Mouse (Mus musculus) v-Abl transformed pro-B cells (cell line): ENCODE measurements around the gene Asb4.

ENCODE experiments used
- in situ Hi-C, 2 experiments: fragments of 400-800 bp; cut with MboI; formaldehyde crosslinking; loops; one replicate each; pipeline ENCODE4 v1.15.1; 2025; ENCODE audit not compliant: unreplicated experiment in 2 of 2

Gene Asb4

GRCm38 (mm10) chr6:5387396-5387795 is 4.2 kb downstream of the Asb4 start:
- in situ Hi-C loops: loop anchor here (5.0 to 25.0 kb wide), 5 partner anchors 143 to 1300 kb away; partner anchors contain the start of gene Bet1 (in 2 of the 2)

- in situ Hi-C loops: loop anchor here (25.0 kb wide), 1 partner anchor 1303 kb away; the partner anchor contains the start of gene Bet1 (in 2 of the 2)
Observed at GRCm38 (mm10) chr6:5390298-5390697, 7.1 kb downstream of the Asb4 start.

DNA sequence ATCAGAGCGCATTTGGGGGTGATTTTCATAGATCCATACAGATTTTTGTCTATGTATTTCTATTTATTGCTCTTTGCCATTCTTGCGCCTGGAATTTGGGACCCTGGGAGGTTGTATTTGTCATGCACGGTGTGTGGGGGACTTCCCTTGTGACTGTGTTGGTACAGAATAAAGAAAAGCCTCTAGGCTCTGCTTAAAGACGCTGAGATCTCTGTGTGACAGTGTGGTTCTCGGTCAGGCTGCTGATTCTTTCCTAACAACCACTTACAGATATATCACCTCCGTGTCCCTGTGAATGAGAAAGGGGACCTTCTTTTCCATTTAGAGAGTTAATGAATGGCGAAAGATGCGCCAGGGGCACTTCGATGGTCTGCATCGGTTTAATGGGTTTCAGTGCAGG is 7.8 kb downstream of the Asb4 start:
- in situ Hi-C loops: loop anchor here (25.0 kb wide), 1 partner anchor 1304 kb away; the partner anchor contains the start of gene Bet1 (in 2 of the 2)

GRCm38 (mm10) chr6:5394971-5395370 is 11.8 kb downstream of the Asb4 start:
- in situ Hi-C loops: loop anchor here (5.0 to 25.0 kb wide), 3 partner anchors 1308 to 1883 kb away; partner anchors contain the start of gene Bet1 (in 2 of the 2)

GRCm38 (mm10) chr6:5396797-5397196 is 13.6 kb downstream of the Asb4 start:
- in situ Hi-C loops: loop anchor here (5.0 to 25.0 kb wide), 3 partner anchors 1309 to 1884 kb away; partner anchors contain the start of gene Bet1 (in 2 of the 2)

GRCm38 (mm10) chr6:5401394-5401793 is 18.2 kb downstream of the Asb4 start:
- in situ Hi-C loops: no loop called here

- in situ Hi-C loops: no loop called here
Observed at GRCm38 (mm10) chr6:5403095-5403815, 20.1 kb downstream of the Asb4 start.

DNA sequence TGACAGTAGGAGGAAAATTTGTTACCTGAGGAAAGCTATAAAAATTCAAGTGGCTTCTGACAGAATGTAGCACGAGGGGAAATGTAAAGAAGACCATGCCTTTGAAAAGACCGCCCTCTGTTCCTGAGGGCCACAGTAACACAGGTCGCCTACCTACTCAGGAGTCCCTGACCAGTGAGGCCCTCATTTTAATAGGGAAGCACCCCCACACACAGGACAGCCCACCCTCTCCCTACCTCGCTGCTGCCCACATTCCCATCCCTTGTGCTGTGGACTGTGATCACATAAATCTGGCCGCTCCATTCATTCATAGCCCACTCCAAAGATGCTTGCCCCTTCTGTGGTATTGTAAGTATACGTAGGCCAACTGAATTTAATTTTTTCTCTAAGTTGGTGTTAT is 20.8 kb downstream of the Asb4 start:
- in situ Hi-C loops: no loop called here

DNA sequence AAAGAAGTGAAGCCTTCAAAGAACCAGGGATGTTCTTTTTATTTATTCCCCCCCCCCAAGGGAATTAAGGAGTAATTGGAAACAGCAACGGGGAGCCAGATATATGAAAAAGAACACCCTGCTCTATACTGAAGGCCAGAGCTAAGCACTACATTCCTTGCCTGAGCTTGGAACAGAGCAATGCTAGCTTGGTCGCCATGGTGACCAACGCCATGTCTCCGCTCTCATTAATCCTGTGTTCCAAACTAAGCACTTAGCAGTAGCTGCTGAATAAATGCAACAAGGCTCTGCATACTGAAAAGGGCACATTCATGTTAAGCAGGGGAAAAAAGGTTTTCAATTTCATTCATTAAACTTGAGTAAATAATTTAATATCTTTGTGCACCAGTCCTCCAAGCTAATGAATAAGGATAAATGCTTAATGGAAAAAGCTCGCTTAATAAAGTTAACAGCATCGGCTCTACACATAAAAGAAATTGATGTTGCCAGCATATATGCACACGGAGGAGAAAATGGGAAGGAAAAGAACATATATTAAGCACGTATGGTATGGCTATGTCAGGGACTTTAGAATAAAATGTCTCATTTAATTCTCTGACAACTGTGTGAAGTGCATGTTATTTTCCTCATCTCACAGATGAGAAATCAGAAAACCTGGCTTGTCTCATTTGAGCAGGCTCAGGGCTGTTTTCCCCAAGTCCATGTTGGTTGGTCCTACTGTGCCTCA is 25.4 kb downstream of the Asb4 start:
- in situ Hi-C loops: no loop called here

GRCm38 (mm10) chr6:5409676-5410075 is 26.5 kb downstream of the Asb4 start:
- in situ Hi-C loops: loop anchor here (5.0 to 10.0 kb wide), 2 partner anchors 178 to 185 kb away; no protein-coding TSS in a partner anchor

DNA sequence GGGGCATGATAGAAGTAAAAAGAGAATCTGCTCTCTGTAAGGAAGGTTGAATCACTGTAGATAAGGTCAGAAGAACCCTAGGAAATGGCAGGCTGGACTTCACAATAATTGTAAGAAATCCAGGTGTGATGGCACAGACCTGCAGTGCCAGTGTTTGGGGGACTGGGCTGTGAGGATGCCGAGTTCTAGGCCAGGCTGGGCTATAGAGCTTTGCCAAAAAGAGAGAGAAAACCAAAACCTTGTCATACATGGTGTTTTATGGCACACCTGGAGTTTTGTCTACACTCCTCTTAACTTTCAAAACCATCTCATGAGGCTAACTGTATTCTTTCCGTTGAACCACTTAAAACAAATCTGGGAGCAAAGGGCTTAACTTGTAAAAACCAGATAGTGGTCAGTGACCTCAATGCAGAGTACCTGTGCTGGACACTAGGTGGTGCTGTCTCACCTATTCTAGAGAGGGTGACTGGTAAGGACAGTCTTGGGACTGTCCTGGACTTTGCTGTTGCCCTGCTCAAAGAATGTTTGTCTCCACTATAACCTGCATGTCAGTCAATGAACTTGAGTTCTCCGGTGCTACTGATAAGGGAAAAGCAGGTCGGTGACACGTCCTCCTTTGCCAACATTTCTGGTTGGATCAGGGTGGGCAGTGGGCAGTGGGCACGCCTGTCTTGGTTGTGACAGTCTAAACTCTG is 27.7 kb downstream of the Asb4 start:
- in situ Hi-C loops: loop anchor here (5.0 to 10.0 kb wide), 2 partner anchors 176 to 184 kb away; no protein-coding TSS in a partner anchor

DNA sequence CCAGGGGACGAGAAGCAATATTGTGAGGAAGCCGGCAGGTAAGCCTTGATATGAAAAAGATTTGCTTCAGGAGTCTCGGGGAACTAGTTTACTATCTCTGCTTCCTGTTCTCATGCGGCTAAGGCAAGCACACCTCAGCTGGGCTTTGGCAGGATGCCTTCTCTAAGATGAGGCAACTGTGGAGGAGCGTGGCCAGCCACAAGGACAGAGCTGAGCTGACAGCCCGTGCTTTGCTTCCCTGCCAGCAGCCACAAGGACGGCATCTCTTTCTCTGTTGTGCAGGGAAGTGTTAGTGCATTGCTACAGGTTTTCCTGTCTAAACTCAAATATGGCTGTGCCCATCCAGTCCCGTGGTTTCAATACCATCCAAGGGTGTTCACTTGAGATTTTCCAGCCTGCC is 30.1 kb downstream of the Asb4 start:
- in situ Hi-C loops: loop anchor here (5.0 to 10.0 kb wide), 2 partner anchors 174 to 182 kb away; no protein-coding TSS in a partner anchor

DNA sequence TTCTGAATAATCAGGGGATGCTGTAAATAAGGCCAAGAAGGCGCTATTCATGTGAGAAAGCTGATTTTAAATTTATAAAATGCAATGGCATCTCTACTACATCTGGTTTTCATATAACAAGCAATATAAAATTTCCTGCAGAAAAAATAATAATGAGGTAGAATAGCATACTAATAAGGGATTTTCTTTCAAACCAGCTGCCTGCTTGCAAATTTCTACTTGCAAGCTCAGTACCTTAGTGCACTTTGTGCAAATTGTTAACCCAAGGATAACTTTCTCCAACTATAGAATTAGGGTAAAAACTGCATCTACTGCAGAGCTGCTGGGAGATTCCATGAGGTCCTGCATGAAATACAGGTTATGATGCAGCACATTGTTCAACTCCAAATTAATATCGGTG is 38.3 kb downstream of the Asb4 start:
- in situ Hi-C loops: no loop called here

GRCm38 (mm10) chr6:5422386-5422785 is 39.2 kb downstream of the Asb4 start:
- in situ Hi-C loops: no loop called here

DNA sequence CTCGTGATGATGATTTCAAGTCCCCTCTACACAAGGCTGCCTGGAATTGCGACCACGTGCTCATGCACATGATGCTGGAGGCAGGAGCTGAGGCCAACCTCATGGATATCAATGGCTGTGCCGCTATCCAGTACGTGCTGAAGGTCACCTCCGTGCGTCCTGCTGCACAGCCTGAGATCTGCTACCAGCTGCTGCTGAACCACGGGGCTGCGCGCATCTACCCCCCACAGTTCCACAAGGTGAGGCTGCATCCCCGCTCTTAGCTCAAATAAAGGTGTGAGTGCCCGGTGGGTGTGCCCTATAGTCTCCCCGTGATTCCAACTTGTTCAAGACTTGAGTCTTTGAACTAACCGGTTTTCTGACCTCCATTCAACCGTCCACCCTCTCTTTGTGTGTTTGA is 40.4 kb downstream of the Asb4 start:
- in situ Hi-C loops: no loop called here

DNA sequence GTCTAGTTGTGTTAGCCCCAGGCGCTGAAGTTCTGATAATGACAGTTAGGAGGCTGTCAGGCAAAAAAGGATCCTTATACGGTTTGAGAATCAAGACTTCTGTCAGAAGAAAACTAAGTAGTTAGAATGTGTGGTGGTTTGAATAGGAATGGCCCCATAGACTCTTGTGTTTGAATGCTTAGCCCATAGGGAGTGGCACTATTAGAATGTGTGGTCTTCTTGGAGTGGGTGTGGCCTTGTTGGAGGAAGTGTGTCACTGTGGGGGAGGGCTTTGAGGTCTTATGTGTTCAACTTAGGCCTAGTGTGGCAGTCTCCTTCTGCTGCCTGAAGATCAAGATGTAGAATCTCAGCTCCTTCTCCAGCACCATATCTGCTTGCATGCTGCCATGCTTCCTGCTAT is 43.8 kb downstream of the Asb4 start:
- in situ Hi-C loops: no loop called here

GRCm38 (mm10) chr6:5429562-5429961 is 46.4 kb downstream of the Asb4 start:
- in situ Hi-C loops: no loop called here

DNA sequence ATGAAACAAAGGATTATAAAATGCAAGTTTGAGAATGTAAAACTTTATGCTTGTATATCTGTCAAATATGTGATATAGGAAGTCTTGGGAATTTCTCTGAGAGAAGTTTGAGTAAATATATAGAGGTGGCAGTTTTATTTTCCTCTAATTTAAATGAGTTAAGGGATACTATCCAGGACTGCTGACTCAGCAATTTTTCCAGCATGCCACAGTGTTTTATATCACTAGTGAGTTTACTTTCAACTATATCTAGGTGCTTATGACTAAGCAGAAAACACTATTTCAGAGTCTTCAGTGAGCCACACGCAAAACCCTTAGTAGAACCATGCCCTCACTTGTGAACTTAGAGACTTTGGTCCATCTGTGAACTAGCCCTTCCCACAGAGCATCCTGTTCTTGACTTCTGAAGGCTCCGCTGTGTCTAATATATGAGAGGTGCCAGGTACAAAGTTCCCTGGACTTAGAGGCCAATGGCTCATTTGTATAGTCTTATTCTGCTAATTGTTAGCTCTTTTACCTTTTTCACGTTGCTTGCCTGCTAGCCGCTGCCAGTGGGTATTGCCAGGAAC is 46.9 kb downstream of the Asb4 start:
- in situ Hi-C loops: no loop called here

DNA sequence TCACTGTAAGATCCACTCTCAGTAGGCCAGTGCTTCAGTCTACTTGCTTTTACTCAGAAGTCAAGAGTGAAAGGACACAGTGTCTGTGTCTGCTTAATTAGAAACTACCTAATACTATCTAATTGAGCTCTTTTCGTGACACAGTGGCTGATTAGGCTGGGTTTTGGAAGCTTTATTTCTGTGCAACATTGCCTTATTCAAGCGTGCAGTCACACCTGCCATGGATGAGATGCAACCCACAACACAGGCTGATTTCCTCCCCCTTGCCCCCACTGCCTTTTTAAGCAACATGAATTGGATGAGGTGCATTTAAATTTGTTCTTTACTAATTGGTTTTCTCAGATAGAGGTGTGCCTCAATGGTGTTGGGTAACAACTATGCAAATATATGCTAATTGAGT is 50.7 kb downstream of the Asb4 start:
- in situ Hi-C loops: no loop called here

DNA sequence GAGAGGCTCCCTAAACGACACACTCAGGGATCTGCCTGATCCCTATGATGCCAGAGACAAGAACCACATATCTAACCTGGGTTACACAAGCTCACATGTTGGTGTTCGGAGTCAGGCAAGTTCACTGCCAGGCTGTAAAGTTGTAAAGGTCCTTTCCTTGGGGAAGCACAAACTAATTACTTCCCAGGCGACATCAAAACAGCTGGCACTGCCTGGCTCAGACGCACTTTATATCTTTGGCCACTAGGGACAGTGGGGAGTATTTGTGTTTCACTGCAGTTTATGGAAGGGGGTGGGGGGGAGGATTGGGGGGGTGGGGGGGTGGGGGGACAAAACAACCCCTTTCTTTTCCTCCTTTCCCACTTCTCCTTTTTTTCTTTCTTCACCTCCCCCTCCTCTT is 54.6 kb downstream of the Asb4 start:
- in situ Hi-C loops: no loop called here

DNA sequence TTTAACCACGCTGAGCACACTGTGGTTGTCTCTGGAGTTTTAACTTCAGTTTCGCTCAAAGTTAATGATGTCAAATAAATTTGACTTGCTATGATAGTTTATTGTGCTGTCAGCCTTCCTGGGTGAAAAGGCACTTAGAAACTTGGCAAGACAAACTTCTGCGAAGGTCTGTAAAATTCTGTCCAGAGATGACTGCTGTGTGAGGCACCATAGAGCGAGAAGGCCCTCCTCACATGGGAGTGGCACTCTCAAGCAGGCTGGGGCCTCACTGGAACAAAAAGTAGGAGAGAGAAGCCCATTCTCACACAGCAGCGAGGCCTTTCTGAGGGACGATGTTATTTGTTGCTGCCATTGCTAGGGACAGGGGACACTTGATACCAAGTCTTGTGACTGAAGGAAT is 58.0 kb downstream of the Asb4 start:
- in situ Hi-C loops: no loop called here
